Comparison of ENCODE assay signal across 18 mouse cellular contexts in the genomic region with DNA sequence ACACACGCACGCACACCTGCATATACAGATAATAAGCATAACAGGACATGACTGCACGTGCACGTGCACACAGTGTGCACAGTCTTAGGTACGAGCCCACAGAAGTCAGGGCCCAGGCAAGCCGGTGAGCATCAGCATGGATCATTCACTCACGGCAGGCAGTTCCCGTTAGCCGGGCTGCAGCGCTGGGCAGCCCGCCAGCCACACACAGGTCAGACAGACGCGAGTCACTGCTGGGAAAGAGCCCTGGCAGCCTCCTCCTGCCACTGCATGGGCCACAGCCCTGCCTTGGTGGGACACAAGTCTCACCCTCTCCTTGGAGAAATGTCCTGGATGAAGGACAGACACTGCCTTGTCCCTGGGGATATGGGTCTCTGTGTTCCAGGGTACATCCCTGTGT. TPM values are rescaled to one million over a fixed set of nuclear protein-coding genes. Genes with fewer than 3 reads are reported as not detected.
A peak's percentile ranks its signal among the peaks of the same experiment; 100 is the strongest.
DNase-seq lines count a peak whose midpoint lies in the region; ATAC-seq lines count a peak whose summit lies in the region.
"Had no signal": no experiment of that assay in that cellular context is flagged by ENCODE, and none has a peak within 500 bp of the region (broad histone marks: within the 10 kb centered on the region; RNA-seq: fewer than 3 reads in every experiment).

No protein-coding gene starts in this region.

- peak; percentile 57 for DNase-seq in adrenal gland, adult 2 months
- no peak for DNase-seq in adrenal gland, adult 8-10 months
- DNase-seq in heart, postnatal 25 days (ENCODE audit: low spot score), result no peak
- peak; percentile 67 for DNase-seq in left cerebral cortex, postnatal 4 days
- no peak for DNase-seq in left cerebral cortex, postnatal 10 days (ENCODE audit: extremely low spot score in 1 of 2, low spot score in 2 of 2)
- DNase-seq in adrenal gland, postnatal 25 days, result peak; percentile 58
- DNase-seq: forebrain, postnatal 0 days; gastrocnemius, postnatal 14 days; right cerebral cortex, postnatal 25 days; thymus, adult 18-20 months had no signal

- H3K4me3 ChIP-seq in heart, embryonic 13.5 days, result no peak overlapping the region
- H3K4me3 ChIP-seq in forebrain, embryonic 15.5 days, result no peak overlapping the region
- H3K4me3 ChIP-seq: hindbrain, embryonic 12.5 days; kidney, embryonic 15.5 days; limb, embryonic 10.5 days; liver, embryonic 15.5 days had no signal

- no peak for ATAC-seq in heart, embryonic 13.5 days (ENCODE audit: extremely low read depth, insufficient number of reproducible peaks, low FRiP score, low TSS enrichment)
- no peak for ATAC-seq in forebrain, embryonic 15.5 days (replicated peaks)
- ATAC-seq: activated CD4-positive, CD25-positive, alpha-beta regulatory T cell, adult 4 months; forebrain, postnatal 0 days had no signal

- WGBS in heart, embryonic 13.5 days, result 35% methylated on average over 13 of the region's 13 CpGs
- WGBS in forebrain, embryonic 15.5 days, result 45% methylated on average over 13 of the region's 13 CpGs

- peak overlapping the region; percentile 38; the same call in 1 of the 2 replicates for H3K9ac ChIP-seq in heart, embryonic 13.5 days
- no peak overlapping the region for H3K9ac ChIP-seq in forebrain, embryonic 15.5 days (replicated peaks)
- H3K9ac ChIP-seq: forebrain, postnatal 0 days; hindbrain, embryonic 12.5 days; kidney, embryonic 15.5 days; liver, embryonic 15.5 days had no signal

- H3K27me3 ChIP-seq in heart, embryonic 13.5 days (replicated peaks), result peaks cover 71% of the 10 kb centered on the region
- H3K27me3 ChIP-seq in forebrain, embryonic 15.5 days, result peaks cover 14% of the 10 kb centered on the region; the same call in 1 of the 2 replicates

- intact Hi-C loops in heart, postnatal 25 days (cut with DNase I), result no loop called here
- intact Hi-C loops in left cerebral cortex, postnatal 4 days (cut with DNase I), result no loop called here
- intact Hi-C loops in left cerebral cortex, postnatal 10 days (cut with DNase I), result no loop called here

- H3K9me3 ChIP-seq in heart, embryonic 13.5 days, result no peaks in the 10 kb centered on the region
- H3K9me3 ChIP-seq in forebrain, embryonic 15.5 days, result no peaks in the 10 kb centered on the region
- H3K9me3 ChIP-seq: hindbrain, embryonic 12.5 days; kidney, embryonic 15.5 days; limb, embryonic 10.5 days; liver, embryonic 15.5 days had no signal

- H3K4me2 ChIP-seq in heart, embryonic 13.5 days, result no peak overlapping the region
- no peak overlapping the region for H3K4me2 ChIP-seq in forebrain, embryonic 15.5 days (replicated peaks)
- H3K4me2 ChIP-seq: hindbrain, embryonic 12.5 days; kidney, embryonic 15.5 days; liver, embryonic 15.5 days had no signal

- no peaks in the 10 kb centered on the region for H3K36me3 ChIP-seq in heart, embryonic 13.5 days
- H3K36me3 ChIP-seq in forebrain, embryonic 15.5 days, result no peaks in the 10 kb centered on the region
- H3K36me3 ChIP-seq: hindbrain, embryonic 12.5 days; kidney, embryonic 15.5 days; limb, embryonic 10.5 days; liver, embryonic 15.5 days had no signal

- H3K4me1 ChIP-seq in heart, embryonic 13.5 days, result peaks cover 34% of the 10 kb centered on the region
- H3K4me1 ChIP-seq in forebrain, embryonic 15.5 days, result peaks cover 15% of the 10 kb centered on the region

- no peak overlapping the region for H3K27ac ChIP-seq in heart, embryonic 13.5 days (replicated peaks)
- no peak overlapping the region for H3K27ac ChIP-seq in forebrain, embryonic 15.5 days (replicated peaks)
- H3K27ac ChIP-seq: hindbrain, embryonic 12.5 days; kidney, embryonic 15.5 days; limb, embryonic 10.5 days; liver, embryonic 15.5 days; macrophage had no signal

RNA-seq across cellular contexts. Expression of a gene that starts 1.6 kb away (rescaled TPM):
- 10 to 100 TPM in 1 of 2 experiments, 1 to 10 TPM in 1; 3.6 to 10.0 TPM for total RNA-seq in adrenal gland, adult 2 months (2021)
- 1.7 and 2.2 TPM in 2 replicates for polyA plus RNA-seq in adrenal gland, adult 2 months (2012; rRNA removed)
- 10 to 100 TPM in 3 of 4 experiments, 1 to 10 TPM in 1; 7.6 to 17.7 (median 14.5) TPM for total RNA-seq in adrenal gland, adult 8-10 months (2022)
- polyA plus RNA-seq in heart, embryonic 13.5 days (2015; fragmentation: Nextera tagmentation; extraction: Ambion mirVana), result 1.1 and 1.2 TPM in 2 replicates
- total RNA-seq in heart, postnatal 25 days (2021), result 10 to 100 TPM; 15.3 to 16.5 TPM
- 10 to 100 TPM; 28.1 to 28.2 TPM for total RNA-seq in left cerebral cortex, postnatal 4 days (2021)
- total RNA-seq in left cerebral cortex, postnatal 10 days (2021), result 10 to 100 TPM; 13.8 to 14.5 TPM
- total RNA-seq in adrenal gland, postnatal 25 days (2021), result 5.1 and 5.7 TPM in 2 replicates
- 0.92 and 1.1 TPM in 2 replicates for polyA plus RNA-seq in forebrain, embryonic 15.5 days (2015; fragmentation: Nextera tagmentation; extraction: Ambion mirVana)
- polyA plus RNA-seq: activated CD4-positive, CD25-positive, alpha-beta regulatory T cell, adult 4 months had no signal

RNA-seq across cellular contexts. Expression of a gene that starts 4.7 kb away (rescaled TPM):
- total RNA-seq in adrenal gland, adult 2 months (2021), result 10 to 100 TPM in 1 of 2 experiments, 1 to 10 TPM in 1; 4.1 to 14.3 TPM
- 10.2 and 12.4 TPM in 2 replicates for polyA plus RNA-seq in adrenal gland, adult 2 months (2012; rRNA removed)
- total RNA-seq in adrenal gland, adult 8-10 months (2022), result 10 to 100 TPM; 10.6 to 16.1 (median 14.0) TPM
- polyA plus RNA-seq in heart, embryonic 13.5 days (2015; fragmentation: Nextera tagmentation; extraction: Ambion mirVana), result 7.6 and 8.0 TPM in 2 replicates
- 1 to 10 TPM; 1.5 to 1.9 TPM for total RNA-seq in heart, postnatal 25 days (2021)
- total RNA-seq in left cerebral cortex, postnatal 4 days (2021), result 10 to 100 TPM; 15.0 to 15.8 TPM
- 10 to 100 TPM; 14.6 to 16.5 TPM for total RNA-seq in left cerebral cortex, postnatal 10 days (2021)
- total RNA-seq in adrenal gland, postnatal 25 days (2021), result 7.7 and 10.0 TPM in 2 replicates
- 16.9 and 18.5 TPM in 2 replicates for polyA plus RNA-seq in forebrain, embryonic 15.5 days (2015; fragmentation: Nextera tagmentation; extraction: Ambion mirVana)

RNA-seq across cellular contexts. Expression of a gene that starts 25.2 kb away (rescaled TPM):
- 10 to 100 TPM; 11.0 to 13.0 TPM for total RNA-seq in adrenal gland, adult 2 months (2021)
- polyA plus RNA-seq in adrenal gland, adult 2 months (2012; rRNA removed), result 8.1 and 9.4 TPM in 2 replicates
- total RNA-seq in adrenal gland, adult 8-10 months (2022), result 10 to 100 TPM; 11.7 to 14.7 (median 13.6) TPM
- polyA plus RNA-seq in heart, embryonic 13.5 days (2015; fragmentation: Nextera tagmentation; extraction: Ambion mirVana), result 49.1 and 49.3 TPM in 2 replicates
- total RNA-seq in heart, postnatal 25 days (2021), result 1 to 10 TPM; 6.4 to 7.6 TPM
- total RNA-seq in left cerebral cortex, postnatal 4 days (2021), result 10 to 100 TPM; 18.5 to 19.8 TPM
- total RNA-seq in left cerebral cortex, postnatal 10 days (2021), result 10 to 100 TPM; 11.5 TPM
- 15.5 and 15.9 TPM in 2 replicates for total RNA-seq in adrenal gland, postnatal 25 days (2021)
- polyA plus RNA-seq in forebrain, embryonic 15.5 days (2015; fragmentation: Nextera tagmentation; extraction: Ambion mirVana), result 81.3 and 82.0 TPM in 2 replicates

RNA-seq across cellular contexts. Expression of a gene that starts 43.6 kb away (rescaled TPM):
- total RNA-seq in adrenal gland, adult 2 months (2021), result 10 to 100 TPM; 10.1 to 13.0 TPM
- 28.0 and 29.5 TPM in 2 replicates for polyA plus RNA-seq in adrenal gland, adult 2 months (2012; rRNA removed)
- 10 to 100 TPM in 3 of 4 experiments, 1 to 10 TPM in 1; 9.1 to 21.7 (median 15.5) TPM for total RNA-seq in adrenal gland, adult 8-10 months (2022)
- polyA plus RNA-seq in heart, embryonic 13.5 days (2015; fragmentation: Nextera tagmentation; extraction: Ambion mirVana), result 5.5 and 7.0 TPM in 2 replicates
- 1 to 10 TPM; 5.6 to 6.9 TPM for total RNA-seq in heart, postnatal 25 days (2021)
- total RNA-seq in left cerebral cortex, postnatal 4 days (2021), result 1 to 10 TPM; 6.2 to 6.6 TPM
- total RNA-seq in left cerebral cortex, postnatal 10 days (2021), result 10 to 100 TPM in 1 of 2 experiments, 1 to 10 TPM in 1; 10.0 to 11.9 TPM
- total RNA-seq in adrenal gland, postnatal 25 days (2021), result 6.4 and 6.8 TPM in 2 replicates
- polyA plus RNA-seq in forebrain, embryonic 15.5 days (2015; fragmentation: Nextera tagmentation; extraction: Ambion mirVana), result 5.3 and 6.2 TPM in 2 replicates

Comparison
In these comparisons a context has a peak if more than half of its experiments do, and no peak if none do; other contexts are left out.
1. DNase-seq: peak in adrenal gland, adult 2 months (single experiment), left cerebral cortex, postnatal 4 days (single experiment) and adrenal gland, postnatal 25 days (single experiment); none in adrenal gland, adult 8-10 months (single experiment), heart, postnatal 25 days (single experiment) and left cerebral cortex, postnatal 10 days (0 of 2).